Mouse (Mus musculus): ENCODE data around the gene Ptprm.

GRCm38 (mm10) chr17:66783601-66784000 lies 570.7 kb downstream of the Ptprm start:
- TF ChIP-seq EP300 (IDR thresholded peaks at IDR 0.05; ENCODE audit: low read depth) (no peak), CTCF (IDR thresholded peaks at IDR 0.05; ENCODE audit: low read depth) (no peak)
